Mouse (Mus musculus) liver, embryonic 15.5 days (tissue): ENCODE measurements around the gene Ctnnd1. TPM values are rescaled to one million over a fixed set of nuclear protein-coding genes. Genes with fewer than 3 reads are reported as not detected.

ENCODE experiments used
- ATAC-seq: fragments of 200-750 bp; cut with Nextera tagmentation; 2 replicates; pipeline ENCODE4 v1.8.0; 2017; ENCODE audit warnings: moderate number of reproducible peaks, mild to moderate bottlenecking, moderate library complexity; ENCODE audit not compliant: insufficient read depth
- H3K27ac ChIP-seq: fragments of 300-500 bp; sonication (generic); replicated peaks from 2 replicates; pipeline ENCODE4 v1.5.1; 2015; ENCODE audit warnings: mild to moderate bottlenecking, inconsistent platforms
- H3K27me3 ChIP-seq: fragments of 300-500 bp; sonication (generic); 2 replicates; pipeline ENCODE4 v1.6.1; 2015; ENCODE audit warnings: mild to moderate bottlenecking, inconsistent platforms
- H3K36me3 ChIP-seq: fragments of 300-500 bp; sonication (generic); replicated peaks from 2 replicates; pipeline ENCODE4 v1.6.1; 2015; ENCODE audit warnings: moderate library complexity, mild to moderate bottlenecking, inconsistent platforms
- H3K4me1 ChIP-seq: fragments of 300-500 bp; sonication (generic); replicated peaks from 2 replicates; pipeline ENCODE4 v1.6.1; 2015; ENCODE audit warnings: inconsistent platforms
- H3K4me2 ChIP-seq: fragments of 300-500 bp; sonication (generic); 2 replicates; pipeline ENCODE4 v1.6.1; 2015; ENCODE audit warnings: moderate library complexity, mild to moderate bottlenecking, inconsistent platforms
- H3K4me3 ChIP-seq: fragments of 300-500 bp; sonication (generic); replicated peaks from 2 replicates; pipeline ENCODE4 v1.5.1; 2015; ENCODE audit warnings: mild to moderate bottlenecking, inconsistent platforms
- H3K9ac ChIP-seq: fragments of 300-500 bp; sonication (generic); 2 replicates; pipeline ENCODE4 v1.6.1; 2015; ENCODE audit warnings: moderate library complexity, mild to moderate bottlenecking, inconsistent platforms
- H3K9me3 ChIP-seq: fragments of 300-500 bp; sonication (generic); replicated peaks from 2 replicates; pipeline ENCODE4 v1.6.1; 2016; ENCODE audit warnings: inconsistent platforms
- WGBS: fragments of 180-500 bp; shearing (Covaris S2); methylation state at CpG from one replicate; pipeline ENCODE4 v1.1.7; 2015; ENCODE audit warnings: mixed read lengths; ENCODE audit not compliant: insufficient replicate concordance; 5-methylcytosine and 5-hydroxymethylcytosine counted together
- polyA plus RNA-seq: library from polyadenylated mRNA; unstranded; fragments of >200 nt; fragmentation: Nextera tagmentation; extraction: Ambion mirVana; gene quantifications from 2 replicates; pipeline ENCODE4 v1.2.1, GENCODE M21; 2015

Gene Ctnnd1
- polyA plus RNA-seq, 1 experiment from 2014 or later: 12.4 TPM

DNA sequence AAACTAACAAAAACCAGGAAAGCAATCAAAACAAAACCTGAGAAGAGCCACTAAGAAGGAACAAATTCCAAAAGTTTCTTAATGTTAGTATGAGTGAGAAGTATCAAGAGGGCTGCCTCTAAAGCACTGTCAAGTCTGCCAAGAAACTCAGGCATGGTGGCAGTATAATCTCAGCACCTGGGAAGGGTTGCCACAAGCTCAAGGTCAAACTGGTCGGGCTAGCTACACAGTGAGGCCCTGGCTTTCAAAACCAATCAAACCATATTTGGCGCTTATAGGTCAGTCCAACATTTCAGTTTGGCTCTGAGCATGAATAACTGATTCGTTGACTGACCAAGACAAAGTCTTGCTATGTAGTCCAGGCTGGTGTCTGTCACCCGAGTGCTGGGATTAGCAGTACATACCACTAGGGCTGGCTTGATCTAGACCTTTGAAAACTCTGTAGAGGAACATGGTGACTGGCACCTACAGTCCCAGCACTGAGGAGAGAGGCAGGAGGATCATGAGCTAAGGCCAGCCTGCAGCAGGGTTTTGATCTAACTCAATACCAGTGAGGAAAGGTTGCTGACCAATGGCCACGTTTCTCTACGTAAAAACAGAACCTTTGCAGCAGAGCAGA lies 51.2 kb downstream of the Ctnnd1 start:
- Histone ChIP-seq H3K9ac (no peak overlapping the region), H3K27me3 (no peaks in the 10 kb centered on the region), H3K4me2 (no peak overlapping the region), H3K36me3 (peaks cover 35% of the 10 kb centered on the region), H3K27ac (no peak overlapping the region), H3K4me3 (no peak overlapping the region), H3K9me3 (no peaks in the 10 kb centered on the region), H3K4me1 (no peaks in the 10 kb centered on the region)
- ATAC-seq: no peak
- 74% methylated on average over 6 of the region's 6 CpGs for WGBS

DNA sequence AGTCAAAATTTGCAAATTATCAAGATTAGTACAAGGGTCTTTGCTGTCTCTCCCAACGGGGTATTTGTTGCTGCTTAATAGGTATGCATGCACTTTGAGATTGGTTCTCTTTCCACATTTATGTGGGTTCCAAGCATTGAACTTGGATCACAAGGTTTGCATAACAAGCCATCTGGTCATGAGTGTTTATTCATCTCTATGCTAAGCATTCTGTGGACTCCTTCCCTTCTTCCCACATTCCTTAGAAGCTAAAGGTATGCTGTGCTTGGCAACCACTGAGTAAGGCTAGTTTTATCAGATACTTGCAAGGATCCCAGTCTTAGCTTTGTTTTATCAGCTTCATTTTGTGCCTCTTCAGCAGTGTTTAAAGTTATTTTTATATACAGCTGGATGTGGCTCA lies 53.4 kb downstream of the Ctnnd1 start:
- Histone ChIP-seq H3K36me3 (peaks cover 13% of the 10 kb centered on the region), H3K27ac (no peak overlapping the region), H3K4me3 (no peak overlapping the region), H3K9me3 (no peaks in the 10 kb centered on the region), H3K27me3 (no peaks in the 10 kb centered on the region), H3K9ac (no peak overlapping the region), H3K4me2 (no peak overlapping the region), H3K4me1 (0 out of 2 replicates have a peak, but pooled peaks cover 4% of the 10 kb centered on the region)
- no peak for ATAC-seq
- 75% methylated on average over 1 of the region's 1 CpGs for WGBS

DNA sequence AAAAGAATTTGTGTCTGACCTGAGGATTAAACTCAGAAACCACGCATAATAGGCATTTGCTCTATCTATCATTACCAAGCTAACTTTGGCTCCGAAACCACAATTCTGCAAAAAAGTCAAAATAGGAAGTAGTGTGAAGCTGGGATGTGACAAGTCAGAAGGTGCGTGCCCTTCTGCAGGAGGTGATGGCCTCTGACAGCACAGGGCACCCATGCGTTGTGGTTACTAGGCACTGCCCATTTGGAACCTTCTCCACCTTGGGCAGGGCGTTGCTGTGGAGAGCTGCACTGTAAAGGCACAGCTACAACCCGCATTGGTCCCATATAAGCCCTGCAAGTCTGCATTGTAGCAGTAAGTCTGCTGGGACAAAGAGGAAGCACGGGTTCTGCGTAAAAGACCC lies 57.8 kb downstream of the Ctnnd1 start:
- Histone ChIP-seq H3K9ac (no peak overlapping the region), H3K27ac (no peak overlapping the region), H3K36me3 (peaks cover 5% of the 10 kb centered on the region; the same call in 1 of the 2 replicates), H3K27me3 (no peaks in the 10 kb centered on the region), H3K9me3 (no peaks in the 10 kb centered on the region), H3K4me1 (0 out of 2 replicates have a peak, but pooled peaks cover 4% of the 10 kb centered on the region), H3K4me3 (no peak overlapping the region), H3K4me2 (no peak overlapping the region; the same call in 1 of the 2 replicates)
- ATAC-seq: no peak
- WGBS: 41% methylated on average over 8 of the region's 8 CpGs

DNA sequence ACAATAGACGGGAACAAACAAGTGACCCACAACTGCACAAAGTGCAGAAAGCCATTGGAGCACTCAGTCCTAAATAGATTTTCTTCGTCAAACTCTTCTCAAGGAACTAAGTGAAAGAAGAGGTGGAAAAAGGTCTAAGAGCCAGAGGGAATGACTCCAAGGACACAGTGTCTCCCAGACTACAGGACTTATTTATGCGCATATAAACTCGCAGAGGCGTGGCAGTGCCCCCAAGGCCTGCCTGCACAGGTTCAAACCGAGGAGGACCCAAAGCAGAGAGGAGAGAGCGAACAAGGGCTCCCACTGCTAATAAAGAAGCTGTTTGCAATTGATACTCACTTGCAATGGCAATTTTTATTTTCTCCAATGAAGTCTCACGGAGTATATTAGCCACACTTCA lies 64.9 kb downstream of the Ctnnd1 start:
- Histone ChIP-seq H3K9me3 (no peaks in the 10 kb centered on the region), H3K4me2 (no peak overlapping the region), H3K27ac (no peak overlapping the region), H3K4me3 (no peak overlapping the region), H3K9ac (no peak overlapping the region), H3K36me3 (no peaks in the 10 kb centered on the region), H3K27me3 (no peaks in the 10 kb centered on the region), H3K4me1 (no peaks in the 10 kb centered on the region)
- no peak for ATAC-seq
- 72% methylated on average over 8 of the region's 8 CpGs for WGBS

DNA sequence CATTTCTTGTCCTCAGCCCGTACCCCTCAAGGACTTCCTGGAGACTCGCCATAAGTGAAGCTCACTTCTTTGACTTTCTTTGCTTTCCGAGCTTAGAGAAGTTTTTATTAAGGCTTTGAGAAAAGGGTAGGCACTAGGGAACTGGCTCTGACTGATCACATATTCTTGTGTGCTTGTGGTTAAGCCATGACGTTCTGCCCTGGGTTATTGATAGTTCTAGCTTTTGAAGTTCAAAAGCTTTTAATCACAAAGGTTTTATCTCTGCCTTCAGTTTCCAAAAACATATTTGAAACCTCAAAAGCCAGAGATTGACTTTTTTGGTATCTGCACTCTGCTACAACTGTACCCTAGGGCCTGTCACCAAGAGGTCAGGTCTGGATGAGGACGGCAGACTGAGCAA lies 68.3 kb downstream of the Ctnnd1 start:
- Histone ChIP-seq H3K4me1 (no peaks in the 10 kb centered on the region), H3K9me3 (no peaks in the 10 kb centered on the region), H3K27ac (no peak overlapping the region), H3K4me3 (no peak overlapping the region), H3K27me3 (no peaks in the 10 kb centered on the region), H3K4me2 (no peak overlapping the region), H3K9ac (no peak overlapping the region), H3K36me3 (no peaks in the 10 kb centered on the region)
- ATAC-seq: no peak
- whole genome bisulfite sequencing: 61% methylated on average over 5 of the region's 5 CpGs

DNA sequence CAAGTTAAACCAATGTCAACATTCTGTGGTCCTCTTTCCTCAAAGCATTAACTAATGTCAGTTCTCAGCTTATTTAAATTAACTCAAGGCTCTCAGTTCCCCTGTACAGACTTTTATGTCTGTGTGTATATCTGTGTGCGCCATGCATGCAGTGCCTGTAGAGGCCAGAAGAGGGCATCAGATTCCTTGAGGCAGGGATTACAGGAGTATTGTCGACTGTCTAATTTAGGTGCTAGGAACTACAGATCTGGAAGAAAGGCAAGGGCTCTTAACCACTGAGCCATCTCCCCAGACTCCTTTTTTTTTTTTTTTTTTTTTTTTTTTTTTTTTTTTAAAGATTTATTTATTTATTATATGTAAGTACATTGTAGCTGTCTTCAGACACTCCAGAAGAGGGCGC lies 69.4 kb downstream of the Ctnnd1 start:
- Histone ChIP-seq H3K4me1 (no peaks in the 10 kb centered on the region), H3K36me3 (no peaks in the 10 kb centered on the region), H3K4me3 (no peak overlapping the region), H3K9me3 (no peaks in the 10 kb centered on the region), H3K27me3 (no peaks in the 10 kb centered on the region), H3K27ac (no peak overlapping the region), H3K9ac (no peak overlapping the region), H3K4me2 (no peak overlapping the region)
- no peak for ATAC-seq
- WGBS: 80% methylated on average over 2 of the region's 3 CpGs

DNA sequence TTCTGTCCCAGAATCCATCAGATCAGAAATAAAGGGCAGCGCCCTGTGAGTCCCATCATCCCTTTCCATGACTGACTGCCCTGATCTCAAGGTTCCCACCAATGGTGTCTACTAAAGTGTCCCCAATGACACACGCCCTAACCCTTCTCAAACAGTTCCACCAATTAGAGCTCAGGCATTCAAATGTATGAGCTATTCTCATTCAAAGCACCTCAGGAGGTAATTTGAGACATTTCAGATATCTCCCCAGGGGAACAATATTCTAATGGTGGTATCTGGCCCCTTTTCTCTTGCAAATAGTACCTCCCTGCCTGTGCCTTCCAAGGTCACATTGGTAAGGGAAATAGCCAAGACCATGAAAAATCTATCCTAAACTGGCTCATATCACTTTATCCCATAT lies 71.3 kb downstream of the Ctnnd1 start:
- Histone ChIP-seq H3K4me3 (no peak overlapping the region), H3K9ac (no peak overlapping the region), H3K27me3 (no peaks in the 10 kb centered on the region), H3K36me3 (no peaks in the 10 kb centered on the region), H3K27ac (no peak overlapping the region), H3K4me1 (no peaks in the 10 kb centered on the region), H3K4me2 (no peak overlapping the region), H3K9me3 (no peaks in the 10 kb centered on the region)
- ATAC-seq: no peak
- WGBS: 72% methylated on average over 2 of the region's 2 CpGs

DNA sequence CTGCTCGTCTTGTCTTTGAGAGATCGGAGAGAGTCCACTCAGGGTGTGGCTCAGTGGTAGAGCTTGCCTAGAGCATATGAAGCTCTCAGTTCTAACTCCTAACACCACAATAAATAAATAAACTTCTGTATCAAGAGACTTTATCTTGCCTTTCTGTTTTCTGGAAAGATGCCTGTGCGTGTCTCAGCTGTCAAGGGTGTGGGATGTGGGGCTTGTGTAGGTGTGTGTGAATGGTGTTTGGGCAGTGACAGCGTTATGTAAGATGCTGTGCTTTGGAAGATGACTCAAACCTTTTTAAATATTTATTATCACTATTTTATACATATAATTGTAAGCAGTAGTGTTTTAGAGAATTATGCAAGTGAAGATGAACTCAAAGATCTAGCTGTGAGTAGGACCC lies 76.4 kb downstream of the Ctnnd1 start:
- Histone ChIP-seq H3K9ac (no peak overlapping the region), H3K36me3 (no peaks in the 10 kb centered on the region), H3K27ac (no peak overlapping the region), H3K27me3 (no peaks in the 10 kb centered on the region), H3K9me3 (no peaks in the 10 kb centered on the region), H3K4me2 (no peak overlapping the region), H3K4me1 (no peaks in the 10 kb centered on the region), H3K4me3 (no peak overlapping the region)
- no peak for ATAC-seq
- 71% methylated on average over 4 of the region's 4 CpGs for WGBS

DNA sequence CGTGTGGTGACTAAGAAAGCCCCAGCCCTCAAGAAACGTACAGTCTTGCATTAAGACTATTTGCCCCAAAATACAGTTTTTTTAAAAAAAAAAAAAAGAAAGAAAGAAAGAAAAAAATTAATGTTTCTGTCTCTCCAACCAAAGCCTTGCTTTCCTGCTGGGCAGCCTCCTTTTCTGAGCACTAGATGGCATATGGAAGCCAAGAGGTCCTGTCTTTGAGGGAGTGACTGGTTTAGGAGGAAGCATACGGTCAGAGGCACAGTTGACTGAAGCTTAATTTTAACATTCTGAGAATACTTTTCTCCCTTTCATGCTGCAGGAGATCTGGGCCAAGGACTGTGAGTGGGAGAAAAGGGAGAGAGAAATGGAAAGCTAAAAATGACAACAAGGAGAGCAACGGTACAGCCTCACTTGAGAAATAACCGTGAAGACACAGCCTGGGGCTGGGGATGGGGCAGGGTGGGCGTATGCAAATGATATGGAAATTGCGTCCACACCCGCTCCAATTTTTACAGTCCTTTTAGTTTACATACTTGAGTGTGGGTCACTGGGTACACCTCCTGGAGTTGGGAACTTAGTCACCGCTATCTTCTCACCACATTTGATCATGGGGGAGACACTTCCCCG lies 93.6 kb downstream of the Ctnnd1 start:
- Histone ChIP-seq H3K4me2 (no peak overlapping the region), H3K27me3 (no peaks in the 10 kb centered on the region), H3K27ac (no peak overlapping the region), H3K36me3 (no peaks in the 10 kb centered on the region), H3K4me1 (no peaks in the 10 kb centered on the region), H3K9ac (no peak overlapping the region), H3K4me3 (no peak overlapping the region), H3K9me3 (no peaks in the 10 kb centered on the region)
- 32% methylated on average over 10 of the region's 10 CpGs for WGBS
- no peak for ATAC-seq

DNA sequence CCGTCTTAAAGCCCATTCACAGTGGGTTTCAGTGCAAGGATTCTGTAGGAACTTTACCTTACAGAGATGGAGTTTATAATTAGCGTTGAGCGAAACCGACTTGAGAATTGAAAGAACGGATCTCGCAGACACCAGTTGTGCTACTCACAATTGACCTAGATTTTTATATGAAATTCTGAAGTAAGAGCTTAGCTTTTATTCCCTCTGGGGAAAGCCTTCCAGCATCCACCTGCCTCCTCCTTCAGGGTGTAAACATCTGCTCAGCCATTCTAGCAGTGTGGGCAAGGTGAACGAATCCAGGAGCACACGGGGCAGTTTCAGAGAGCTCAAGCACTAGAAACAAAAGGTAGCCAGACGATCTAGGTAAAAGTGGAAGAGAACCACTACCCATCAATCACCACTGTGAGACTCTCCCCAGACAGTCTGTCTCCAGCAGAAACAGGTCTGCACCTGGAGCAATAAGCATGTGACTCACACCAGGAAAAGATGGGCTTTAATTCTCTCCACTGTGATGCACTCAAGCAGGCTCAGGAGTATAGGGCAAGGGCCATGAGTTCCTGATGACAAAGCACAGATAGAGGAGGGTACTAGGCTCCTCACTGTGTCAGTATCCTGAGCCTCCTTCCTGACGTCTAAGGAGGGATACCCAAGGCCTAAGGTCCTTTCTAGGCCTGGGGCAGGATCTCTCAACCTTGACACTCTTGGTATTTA lies 99.0 kb downstream of the Ctnnd1 start:
- no peak overlapping the region for H3K4me3 ChIP-seq
- no peak overlapping the region for H3K27ac ChIP-seq
- no peaks in the 10 kb centered on the region for H3K36me3 ChIP-seq
- no peak for ATAC-seq
- H3K9me3 ChIP-seq: no peaks in the 10 kb centered on the region
- WGBS: 58% methylated on average over 10 of the region's 10 CpGs
- H3K4me2 ChIP-seq: no peak overlapping the region
- no peaks in the 10 kb centered on the region for H3K4me1 ChIP-seq
- no peak overlapping the region for H3K9ac ChIP-seq
- H3K27me3 ChIP-seq: no peaks in the 10 kb centered on the region
